In the genomic region with DNA sequence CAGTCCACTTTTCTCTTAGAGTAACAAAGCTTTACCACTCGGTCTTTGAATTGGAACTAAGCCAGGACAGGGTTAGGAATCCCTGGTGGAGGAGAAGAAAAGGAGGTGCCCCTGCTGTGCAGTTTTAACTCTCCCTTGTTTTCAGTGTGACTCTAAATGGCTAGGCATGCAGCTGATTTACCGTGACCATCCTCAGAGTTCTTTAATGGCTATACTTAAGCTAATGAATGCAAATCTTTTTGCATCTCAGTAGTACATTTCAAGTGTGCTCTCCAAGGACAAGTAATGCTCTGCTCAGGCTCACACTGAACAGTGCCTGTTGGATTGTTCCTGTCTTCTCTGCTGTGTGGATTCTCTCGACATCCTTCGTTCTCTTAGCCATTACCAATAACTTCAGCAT, we compare ENCODE assay signal across 20 mouse cellular contexts. TPM values are rescaled to one million over a fixed set of nuclear protein-coding genes. Genes with fewer than 3 reads are reported as not detected.
A peak's percentile ranks its signal among the peaks of the same experiment; 100 is the strongest.
DNase-seq lines count a peak whose midpoint lies in the region; ATAC-seq and TF ChIP-seq lines count a peak whose summit lies in the region.
"Had no signal": no experiment of that assay in that cellular context is flagged by ENCODE, and none has a peak within 500 bp of the region (broad histone marks: within the 10 kb centered on the region; RNA-seq: fewer than 3 reads in every experiment).

No protein-coding gene starts in this region.

- TF ChIP-seq POLR2A in brain, embryonic 14.5 days (IDR thresholded peaks at IDR 0.05; ENCODE audit: borderline replicate concordance, extremely low read depth, insufficient read depth, insufficient read length, poor library complexity, severe bottlenecking): no peak

- ATAC-seq in hindbrain, embryonic 15.5 days (ENCODE audit: low FRiP score, low read depth): peak; percentile 66; the same call in 1 of the 2 replicates
- peak; percentile 85 for ATAC-seq in midbrain, embryonic 16.5 days
- ATAC-seq in granulocyte monocyte progenitor cell, adult 5-6 weeks (replicated peaks; ENCODE audit: poor library complexity, severe bottlenecking): no peak
- ATAC-seq: forebrain, postnatal 0 days; liver, postnatal 0 days had no signal

- no peak for TF ChIP-seq CTCF in brain, embryonic 14.5 days (IDR thresholded peaks at IDR 0.05; ENCODE audit: borderline replicate concordance, extremely low read depth, insufficient read depth, insufficient read length)

- H3K4me2 ChIP-seq in hindbrain, embryonic 15.5 days: no peak overlapping the region
- H3K4me2 ChIP-seq in midbrain, embryonic 16.5 days (ENCODE audit: low read length): no peak overlapping the region
- H3K4me2 ChIP-seq: embryonic facial prominence, embryonic 13.5 days; heart, embryonic 15.5 days; kidney, embryonic 15.5 days; stomach, embryonic 15.5 days had no signal

- H3K4me3 ChIP-seq in ES-E14 (ENCODE audit: insufficient read depth in 1 of 2, low read depth in 1 of 2, low read length in 2 of 2, poor library complexity in 1 of 2, severe bottlenecking in 1 of 2): no peak overlapping the region
- H3K4me3 ChIP-seq in hindbrain, embryonic 15.5 days: no peak overlapping the region
- no peak overlapping the region for H3K4me3 ChIP-seq in midbrain, embryonic 16.5 days (ENCODE audit: low read depth, low read length)
- H3K4me3 ChIP-seq: embryonic facial prominence, embryonic 13.5 days; heart, embryonic 15.5 days; kidney, embryonic 15.5 days; layer of hippocampus, adult 2 months; myocyte; stomach, embryonic 15.5 days had no signal

- in situ Hi-C loops in ES-E14 (cut with MboI; ENCODE audit: low sequenced_read_pairs in 2 of 2, unreplicated experiment in 2 of 2): no loop called here

- H3K27ac ChIP-seq in ES-E14 (ENCODE audit: insufficient read depth, low read depth, low read length, poor library complexity, severe bottlenecking): no peak overlapping the region
- no peak overlapping the region for H3K27ac ChIP-seq in hindbrain, embryonic 15.5 days (replicated peaks)
- no peak overlapping the region for H3K27ac ChIP-seq in midbrain, embryonic 16.5 days (ENCODE audit: low read length)
- H3K27ac ChIP-seq: embryonic facial prominence, embryonic 13.5 days; heart, embryonic 15.5 days; kidney, embryonic 15.5 days; layer of hippocampus, adult 2 months; stomach, embryonic 15.5 days had no signal

- 13% methylated on average over 4 of the region's 4 CpGs for WGBS in hindbrain, embryonic 15.5 days
- WGBS in midbrain, embryonic 16.5 days: 6% methylated on average over 4 of the region's 4 CpGs

- H3K4me1 ChIP-seq in ES-E14 (ENCODE audit: control insufficient read depth in 2 of 2, insufficient read depth in 2 of 2, low read length in 2 of 2, poor library complexity in 1 of 2): peaks cover 2% of the 10 kb centered on the region in 2 experiments; a peak in 1 of 4 replicates
- H3K4me1 ChIP-seq in hindbrain, embryonic 15.5 days (replicated peaks): 0 out of 2 replicates have a peak, but pooled peaks cover 5% of the 10 kb centered on the region
- H3K4me1 ChIP-seq in midbrain, embryonic 16.5 days (ENCODE audit: control insufficient read depth, insufficient read depth, low read length): no peaks in the 10 kb centered on the region
- H3K4me1 ChIP-seq: heart, embryonic 15.5 days; kidney, embryonic 15.5 days; stomach, embryonic 15.5 days had no signal

- H3K9ac ChIP-seq in ES-E14 (ENCODE audit: insufficient read depth, low read depth, low read length, poor library complexity, severe bottlenecking): no peak overlapping the region
- no peak overlapping the region for H3K9ac ChIP-seq in hindbrain, embryonic 15.5 days
- H3K9ac ChIP-seq in midbrain, embryonic 16.5 days (ENCODE audit: low read depth, low read length): no peak overlapping the region
- H3K9ac ChIP-seq: embryonic facial prominence, embryonic 13.5 days; forebrain, postnatal 0 days; heart, embryonic 15.5 days; kidney, embryonic 15.5 days; liver, postnatal 0 days; stomach, embryonic 15.5 days had no signal

- peaks cover 12% of the 10 kb centered on the region for H3K36me3 ChIP-seq in ES-E14 (ENCODE audit: control insufficient read depth, insufficient read depth, low read length, poor library complexity, severe bottlenecking)
- H3K36me3 ChIP-seq in hindbrain, embryonic 15.5 days: no peaks in the 10 kb centered on the region
- no peaks in the 10 kb centered on the region for H3K36me3 ChIP-seq in midbrain, embryonic 16.5 days (ENCODE audit: control insufficient read depth, insufficient read depth, low read length)
- H3K36me3 ChIP-seq: stomach, embryonic 15.5 days had no signal

- H3K27me3 ChIP-seq in hindbrain, embryonic 15.5 days: no peaks in the 10 kb centered on the region
- H3K27me3 ChIP-seq in midbrain, embryonic 16.5 days (ENCODE audit: control insufficient read depth, insufficient read depth, low read depth, low read length): no peaks in the 10 kb centered on the region
- H3K27me3 ChIP-seq: embryonic facial prominence, embryonic 13.5 days; heart, embryonic 15.5 days; kidney, embryonic 15.5 days; stomach, embryonic 15.5 days had no signal

- DNase-seq in ES-E14 (ENCODE audit: low read depth, low spot score): peak; percentile 69
- DNase-seq in brain, embryonic 14.5 days (ENCODE audit: low read depth): peak; percentile 68
- DNase-seq in adrenal gland, postnatal 36 days: no peak
- DNase-seq in yolk sac, embryonic 10.5 days (ENCODE audit: low spot score): no peak
- DNase-seq: cerebellum, adult 9-10 months; forebrain, postnatal 0 days; liver, postnatal 0 days; lung, postnatal 4 days had no signal

- H3K9me3 ChIP-seq in ES-E14 (ENCODE audit: control insufficient read depth, insufficient read depth, low read depth, low read length): no peaks in the 10 kb centered on the region
- H3K9me3 ChIP-seq in hindbrain, embryonic 15.5 days: no peaks in the 10 kb centered on the region
- no peaks in the 10 kb centered on the region for H3K9me3 ChIP-seq in midbrain, embryonic 16.5 days (replicated peaks; ENCODE audit: control insufficient read depth, low read length, poor library complexity, severe bottlenecking)
- H3K9me3 ChIP-seq: embryonic facial prominence, embryonic 13.5 days; heart, embryonic 15.5 days; kidney, embryonic 15.5 days; stomach, embryonic 15.5 days had no signal

TF ChIP-seq in ES-E14, 5 proteins besides CTCF, POLR2A, EP300 and RAD21:
- TF ChIP-seq HCFC1 (IDR thresholded peaks at IDR 0.05; ENCODE audit: borderline replicate concordance, insufficient read depth, low read length) (no peak), CHD2 (IDR thresholded peaks at IDR 0.05; ENCODE audit: low read depth, low read length) (no peak), ZNF384 (IDR thresholded peaks at IDR 0.05; ENCODE audit: low read depth, low read length) (no peak), ZC3H11A (IDR thresholded peaks at IDR 0.05; ENCODE audit: borderline replicate concordance, low read depth, low read length) (no peak), MAFK (IDR thresholded peaks at IDR 0.05; ENCODE audit: insufficient read depth, low read depth, low read length) (no peak)

RNA-seq across cellular contexts. Expression of gene 4930544G11Rik, which starts 19.2 kb away (rescaled TPM):
- total RNA-seq in ES-E14 (2012; rRNA removed): not detected in 2 replicates
- polyA plus RNA-seq in brain, embryonic 14.5 days (2012; rRNA removed): not detected in 2 replicates
- polyA plus RNA-seq in hindbrain, embryonic 15.5 days (2015; fragmentation: Nextera tagmentation; extraction: Ambion mirVana): not detected in 2 replicates
- polyA plus RNA-seq in midbrain, embryonic 16.5 days (2015; fragmentation: Nextera tagmentation; extraction: Ambion mirVana): not detected in 2 replicates
- not detected for total RNA-seq in adrenal gland, postnatal 36 days (2021)
- not detected in 2 replicates for total RNA-seq in granulocyte monocyte progenitor cell, adult 5-6 weeks (2014; fragmentation: Nextera tagmentation)
- not detected in 2 replicates for total RNA-seq in granulocyte monocyte progenitor cell, adult 5-6 weeks (2017)
- total RNA-seq: forebrain, postnatal 0 days; layer of hippocampus, adult 2 months; left cerebral cortex, adult 8-10 months had no signal
- polyA plus RNA-seq: embryonic facial prominence, embryonic 13.5 days; forebrain, postnatal 0 days; heart, embryonic 15.5 days; kidney, embryonic 15.5 days; limb, embryonic 14.5 days; liver, postnatal 0 days; myocyte; stomach, embryonic 15.5 days; urinary bladder, adult 2 months had no signal

Comparison
In these comparisons a context has a peak if more than half of its experiments do, and no peak if none do; other contexts are left out.
1. DNase-seq: peak in ES-E14 (single experiment) and brain, embryonic 14.5 days (single experiment); none in adrenal gland, postnatal 36 days (0 of 2) and yolk sac, embryonic 10.5 days (single experiment).